Mouse (Mus musculus) layer of hippocampus, adult 8-10 months (tissue): ENCODE measurements at regions not wholly inside any gene's neighbourhood (a gene's known extent, or its start where the extent isn't known, plus 50 kb on each side); places are given as distances from the start of the nearest gene placed in this dataset.

ENCODE experiments used
- DNase-seq, 2 experiments: peaks; one replicate each; pipeline ENCODE4 v3.0.0; 2022; ENCODE audit warnings: low spot score in 2 of 2

DNA sequence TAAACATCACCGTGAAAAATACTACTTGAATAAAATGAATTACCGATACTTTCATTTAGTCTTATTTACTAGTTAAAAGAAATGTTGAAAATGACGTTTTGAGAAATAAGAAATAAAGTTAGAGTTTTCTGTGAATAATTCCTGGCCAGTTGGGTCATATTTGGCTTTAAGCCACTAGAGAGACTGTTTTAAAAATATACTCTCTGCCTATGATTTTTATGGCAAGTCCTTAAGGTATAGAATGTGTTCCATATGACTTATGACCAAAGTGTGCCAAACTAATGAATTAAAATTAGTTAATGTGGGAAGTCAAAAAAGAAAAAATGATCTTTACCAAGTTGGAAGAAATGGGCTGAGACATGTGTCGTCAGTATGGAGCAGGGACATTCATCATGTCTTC, 354.2 kb upstream of the Col3a1 start:
- no peak for DNase-seq

DNA sequence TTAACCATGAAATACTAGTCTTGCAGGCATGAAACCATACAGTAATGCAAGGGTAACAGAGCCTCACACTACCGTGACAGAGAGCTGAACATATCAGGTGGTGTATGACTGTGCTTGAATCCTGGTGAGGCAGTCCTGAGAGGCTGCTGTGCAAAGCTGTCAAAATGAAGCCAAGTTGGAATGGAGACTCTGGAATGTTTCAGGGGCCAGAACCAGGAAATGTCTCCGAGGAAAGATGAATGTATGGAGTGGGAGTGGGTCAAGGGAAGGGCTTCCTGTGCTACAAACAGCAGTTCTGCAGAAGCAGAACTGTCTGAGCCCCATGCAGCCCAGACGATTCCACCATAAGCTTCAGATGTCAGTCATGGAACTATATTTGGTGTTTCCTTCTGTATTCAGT, 324.2 kb upstream of the Col3a1 start:
- DNase-seq = no peak

DNA sequence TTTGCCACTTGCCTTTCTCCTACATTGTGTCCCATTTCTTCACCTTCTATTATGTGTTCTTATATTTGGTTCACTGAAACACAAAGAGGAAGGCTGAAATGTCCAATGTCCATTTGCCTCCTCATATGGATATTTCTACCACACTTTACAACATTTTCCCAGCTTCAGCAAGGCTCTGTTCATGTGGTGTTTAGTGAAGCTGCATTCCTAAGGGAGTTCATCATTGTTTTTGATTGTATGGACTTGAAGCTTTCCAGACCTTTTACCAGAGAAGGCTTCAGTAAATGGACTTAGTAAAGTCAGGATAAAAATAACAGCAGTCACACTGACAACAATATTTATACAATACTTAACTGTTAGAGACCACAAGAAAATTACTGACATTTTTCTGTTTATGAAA, 290.8 kb upstream of the Col3a1 start:
- no peak for DNase-seq

DNA sequence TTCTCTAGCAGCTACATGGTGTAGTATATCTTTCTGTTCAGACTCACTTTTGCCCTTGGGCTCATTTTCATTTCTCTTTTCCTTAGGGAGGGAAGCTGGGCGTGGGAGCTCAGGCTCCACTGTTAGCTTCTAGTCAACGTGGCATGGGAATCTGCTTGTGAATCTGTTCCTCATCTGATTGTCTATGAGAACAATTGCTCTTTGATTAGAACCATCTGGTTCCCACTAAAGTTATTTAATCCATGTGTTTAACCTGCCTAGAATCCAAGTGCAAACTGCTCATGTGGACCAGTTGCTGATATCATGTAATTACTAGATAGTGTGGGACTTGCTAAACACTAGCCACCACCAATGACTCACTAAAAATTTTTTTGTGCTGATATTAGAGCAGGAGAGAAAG, 290.1 kb upstream of the Col3a1 start:
- DNase-seq = peak in 1 of 2 experiments; percentile 7

- DNase-seq = no peak
Observed at GRCm38 (mm10) chr1:45022146-45022841, 289.0 kb upstream of the Col3a1 start.

DNA sequence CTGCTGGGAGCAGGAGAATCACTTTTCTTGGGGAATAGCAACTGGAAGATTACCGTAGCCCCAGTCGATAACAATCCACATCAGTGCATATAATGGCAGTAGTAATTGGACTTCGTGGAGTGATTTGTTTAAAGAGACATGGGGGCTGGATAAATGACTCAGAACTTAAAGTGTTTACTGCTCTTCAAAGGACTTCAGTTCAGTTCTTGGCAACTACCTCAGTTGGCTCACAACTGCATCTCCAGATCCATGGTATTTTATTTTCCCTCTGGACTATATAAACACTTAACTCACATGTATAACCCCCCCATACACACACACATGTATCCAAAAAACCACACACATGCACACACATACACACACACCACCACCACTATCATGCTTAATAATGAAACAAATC, 288.0 kb upstream of the Col3a1 start:
- DNase-seq = no peak

DNA sequence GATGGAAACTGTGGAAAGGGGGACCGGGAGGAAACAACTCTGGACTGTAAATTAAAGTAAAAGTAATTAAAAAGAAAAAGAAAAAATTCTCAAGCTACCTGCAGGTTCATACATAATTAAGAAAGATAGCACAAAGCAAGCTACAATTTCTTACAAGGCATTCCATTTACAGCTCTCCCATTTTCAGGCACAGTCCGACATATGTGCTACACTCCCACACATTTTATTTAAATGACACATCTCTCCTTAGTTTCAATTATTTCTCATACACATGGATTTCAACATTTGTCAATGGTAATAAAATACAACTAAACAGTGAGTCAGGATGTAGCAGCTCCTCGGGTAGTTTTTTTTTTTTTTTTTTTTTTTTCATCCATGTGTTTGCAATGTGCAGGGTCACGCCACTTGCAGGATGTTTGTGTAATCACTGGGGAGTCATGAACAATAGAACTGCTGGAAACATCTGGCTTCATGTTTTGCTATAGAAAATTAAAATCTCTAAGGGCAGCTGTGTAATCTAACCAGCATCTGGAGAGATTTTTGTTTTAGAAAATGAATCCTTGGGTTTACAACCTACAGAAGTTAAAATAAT, 279.8 kb upstream of the Col3a1 start:
- DNase-seq = no peak

GRCm38 (mm10) chr1:45033343-45033742, 278.0 kb upstream of the Col3a1 start:
- DNase-seq = no peak

- no peak for DNase-seq
Observed at GRCm38 (mm10) chr1:45041328-45041727, 270.0 kb upstream of the Col3a1 start.

DNA sequence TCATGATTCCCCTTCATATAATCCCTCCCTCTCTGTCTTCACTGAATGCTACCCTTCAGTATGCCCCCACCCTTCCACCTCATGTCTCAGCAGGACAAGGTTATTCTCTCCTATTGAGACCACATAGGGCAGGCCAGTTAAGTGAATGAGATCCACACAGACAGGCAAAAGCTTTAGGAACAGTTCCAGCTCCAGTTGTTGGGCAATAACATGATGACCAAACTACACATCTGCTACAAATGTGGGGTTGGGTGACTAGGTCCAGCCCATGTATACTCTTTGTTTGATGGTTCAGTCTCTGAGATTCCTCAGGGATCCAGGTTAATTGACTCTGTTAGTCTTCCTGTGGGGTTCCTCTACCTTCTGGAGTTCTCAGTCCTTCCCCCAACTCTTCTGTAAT, 269.5 kb upstream of the Col3a1 start:
- DNase-seq = no peak

- DNase-seq = no peak
Observed at GRCm38 (mm10) chr1:45043245-45043926, 268.0 kb upstream of the Col3a1 start.

- DNase-seq = no peak
Observed at GRCm38 (mm10) chr1:45090841-45091535, 220.3 kb upstream of the Col3a1 start.

- DNase-seq = no peak
Observed at GRCm38 (mm10) chr1:45100966-45101365, 210.4 kb upstream of the Col3a1 start.

GRCm38 (mm10) chr1:45116409-45117144, 194.8 kb upstream of the Col3a1 start:
- DNase-seq = peak; percentile 11 to 20

DNA sequence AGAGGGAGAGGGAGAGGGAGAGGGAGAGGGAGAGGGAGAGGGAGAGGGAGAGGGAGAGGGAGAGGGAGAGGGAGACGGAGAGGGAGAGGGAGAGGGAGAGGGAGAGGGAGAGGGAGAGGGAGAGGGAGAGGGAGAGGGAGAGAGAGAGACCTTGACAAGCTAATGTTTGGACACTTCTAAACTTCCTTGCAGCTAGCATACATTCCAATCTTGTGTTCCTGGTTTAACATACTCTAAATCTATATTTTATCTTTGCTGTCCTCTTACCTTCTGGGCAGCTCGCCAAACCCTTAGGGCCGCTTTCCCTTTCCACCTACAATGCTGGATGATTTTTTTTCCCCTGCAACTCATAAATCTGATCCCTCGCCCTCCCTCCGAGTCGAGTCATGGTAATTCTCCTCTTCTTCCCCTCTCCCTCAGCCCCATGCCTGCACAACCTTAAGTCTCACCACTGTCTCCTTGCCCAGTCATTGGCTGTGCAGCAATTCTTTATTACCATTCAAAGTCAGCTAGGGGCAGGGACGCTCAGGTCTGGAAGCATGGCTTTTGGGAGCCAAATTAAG, 176.1 kb upstream of the Col3a1 start:
- DNase-seq = no peak

GRCm38 (mm10) chr1:45147019-45147418, 164.3 kb upstream of the Col3a1 start:
- DNase-seq = no peak

- no peak for DNase-seq
Observed at GRCm38 (mm10) chr1:45181632-45182031, 129.7 kb upstream of the Col3a1 start.

DNA sequence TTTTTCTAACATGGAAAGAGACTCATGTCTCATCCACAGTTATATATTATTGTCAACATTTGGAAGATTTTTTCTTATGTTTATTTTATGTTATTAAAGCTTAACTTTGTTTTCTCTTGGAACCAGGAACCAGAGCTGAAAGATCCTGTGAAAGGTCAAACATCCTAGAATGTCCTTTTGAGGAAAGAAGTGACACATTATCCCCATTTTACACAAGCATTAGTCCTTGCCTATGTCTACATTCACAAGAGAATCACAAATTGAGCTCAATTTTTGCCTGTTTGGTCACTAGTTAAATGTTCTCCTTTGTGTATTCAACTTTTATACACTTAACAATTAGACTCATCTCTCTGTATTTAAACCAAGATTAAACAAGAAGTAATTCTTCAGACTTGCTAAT, 126.0 kb upstream of the Col3a1 start:
- DNase-seq = no peak

- DNase-seq = no peak
Observed at GRCm38 (mm10) chr1:45207926-45208325, 103.4 kb upstream of the Col3a1 start.

- no peak for DNase-seq
Observed at GRCm38 (mm10) chr1:45216272-45216671, 95.1 kb upstream of the Col3a1 start.
